Mouse (Mus musculus): ENCODE results near the gene Pet100. TPM values are rescaled to one million over a fixed set of nuclear protein-coding genes. Genes with fewer than 3 reads are reported as not detected.

Gene Pet100
- polyA plus RNA-seq, 1 experiment from 2014 or later: 117 TPM

GRCm38 (mm10) chr8:3648990-3649389, 27.6 kb downstream of the Pet100 start:
- Histone ChIP-seq H3K4me2 (replicated peaks; ENCODE audit: low read depth, low read length) (no peak overlapping the region), H3K27me3 (replicated peaks; ENCODE audit: insufficient read depth, low read length) (no peaks in the 10 kb centered on the region), H3K36me3 (ENCODE audit: insufficient read depth, low read length) (no peaks in the 10 kb centered on the region), H3K9me3 (ENCODE audit: low read length) (no peaks in the 10 kb centered on the region), H3K4me1 (ENCODE audit: insufficient read depth, low read depth, low read length) (no peaks in the 10 kb centered on the region), H3K4me3 (ENCODE audit: low read depth, low read length) (no peak overlapping the region), H3K9ac (replicated peaks; ENCODE audit: low read depth) (no peak overlapping the region), H3K27ac (ENCODE audit: low read length) (no peak overlapping the region)
- 35% methylated on average over 1 of the region's 1 CpGs for WGBS
- ATAC-seq (no peak), DNase-seq (ENCODE audit: low spot score) (no peak)
- no peak for TF ChIP-seq CTCF (IDR thresholded peaks at IDR 0.05)
- TF ChIP-seq EP300 (IDR thresholded peaks at IDR 0.05): no peak

GRCm38 (mm10) chr8:3652845-3653244, 31.5 kb downstream of the Pet100 start:
- no peaks in the 10 kb centered on the region for H3K27me3 ChIP-seq (replicated peaks; ENCODE audit: insufficient read depth, low read length)
- DNase-seq (ENCODE audit: low spot score) (no peak), ATAC-seq (no peak)
- TF ChIP-seq EP300 (IDR thresholded peaks at IDR 0.05): no peak
- no peak overlapping the region for H3K4me2 ChIP-seq (replicated peaks; ENCODE audit: low read depth, low read length)
- 60% methylated on average over 3 of the region's 3 CpGs for WGBS
- H3K9ac ChIP-seq (replicated peaks; ENCODE audit: low read depth): no peak overlapping the region
- no peaks in the 10 kb centered on the region for H3K4me1 ChIP-seq (ENCODE audit: insufficient read depth, low read depth, low read length)
- H3K36me3 ChIP-seq (ENCODE audit: insufficient read depth, low read length): no peaks in the 10 kb centered on the region
- no peaks in the 10 kb centered on the region for H3K9me3 ChIP-seq (ENCODE audit: low read length)
- no peak overlapping the region for H3K4me3 ChIP-seq (ENCODE audit: low read depth, low read length)
- H3K27ac ChIP-seq (ENCODE audit: low read length): no peak overlapping the region

GRCm38 (mm10) chr8:3654726-3655508, 33.6 kb downstream of the Pet100 start:
- Histone ChIP-seq H3K27me3 (replicated peaks; ENCODE audit: insufficient read depth, low read length) (no peaks in the 10 kb centered on the region), H3K36me3 (ENCODE audit: insufficient read depth, low read length) (no peaks in the 10 kb centered on the region), H3K4me1 (ENCODE audit: insufficient read depth, low read depth, low read length) (no peaks in the 10 kb centered on the region), H3K4me2 (replicated peaks; ENCODE audit: low read depth, low read length) (no peak overlapping the region), H3K9me3 (ENCODE audit: low read length) (no peaks in the 10 kb centered on the region), H3K4me3 (ENCODE audit: low read depth, low read length) (no peak overlapping the region), H3K9ac (replicated peaks; ENCODE audit: low read depth) (no peak overlapping the region), H3K27ac (ENCODE audit: low read length) (no peak overlapping the region)
- ATAC-seq: no peak
- TF ChIP-seq CTCF (IDR thresholded peaks at IDR 0.05) (no peak), EP300 (IDR thresholded peaks at IDR 0.05) (no peak)
- no peak for DNase-seq (ENCODE audit: low spot score)
- 68% methylated on average over 11 of the region's 11 CpGs for WGBS

- Histone ChIP-seq H3K4me3 (ENCODE audit: low read depth, low read length) (no peak within 1 kb of the TSS), H3K27me3 (replicated peaks; ENCODE audit: insufficient read depth, low read length) (no peaks in the 10 kb centered on the region), H3K36me3 (ENCODE audit: insufficient read depth, low read length) (no peaks in the 10 kb centered on the region), H3K4me1 (ENCODE audit: insufficient read depth, low read depth, low read length) (no peaks in the 10 kb centered on the region), H3K9ac (replicated peaks; ENCODE audit: low read depth) (no peak within 1 kb of the TSS), H3K9me3 (ENCODE audit: low read length) (no peaks in the 10 kb centered on the region), H3K27ac (ENCODE audit: low read length) (no peak within 1 kb of the TSS), H3K4me2 (replicated peaks; ENCODE audit: low read depth, low read length) (no peak within 1 kb of the TSS)
- TF ChIP-seq CTCF (IDR thresholded peaks at IDR 0.05): no peak
- TF ChIP-seq EP300 (IDR thresholded peaks at IDR 0.05): no peak
- 61% methylated on average over 3 of the region's 3 CpGs for WGBS
- ATAC-seq: no peak
- DNase-seq (ENCODE audit: low spot score): no peak
Observed at GRCm38 (mm10) chr8:3655526-3655925, 34.2 kb downstream of the Pet100 start, which contains the start of gene Retn. Gene Retn, plus strand, starts transcription at chr8:3655770.

- 20% methylated on average over 7 of the region's 7 CpGs for WGBS
- ATAC-seq (no peak), DNase-seq (ENCODE audit: low spot score) (no peak)
- TF ChIP-seq EP300 (IDR thresholded peaks at IDR 0.05) (no peak), CTCF (IDR thresholded peaks at IDR 0.05) (no peak)
- H3K4me1 ChIP-seq (ENCODE audit: insufficient read depth, low read depth, low read length): no peaks in the 10 kb centered on the region
- no peaks in the 10 kb centered on the region for H3K36me3 ChIP-seq (ENCODE audit: insufficient read depth, low read length)
- no peak overlapping the region for H3K9ac ChIP-seq (replicated peaks; ENCODE audit: low read depth)
- no peaks in the 10 kb centered on the region for H3K9me3 ChIP-seq (ENCODE audit: low read length)
- no peak overlapping the region for H3K27ac ChIP-seq (ENCODE audit: low read length)
- no peaks in the 10 kb centered on the region for H3K27me3 ChIP-seq (replicated peaks; ENCODE audit: insufficient read depth, low read length)
- no peak overlapping the region for H3K4me3 ChIP-seq (ENCODE audit: low read depth, low read length)
- H3K4me2 ChIP-seq (replicated peaks; ENCODE audit: low read depth, low read length): no peak overlapping the region
Observed at GRCm38 (mm10) chr8:3656725-3657381, 35.5 kb downstream of the Pet100 start.

- ATAC-seq (no peak), DNase-seq (ENCODE audit: low spot score) (no peak)
- Histone ChIP-seq H3K4me1 (ENCODE audit: insufficient read depth, low read depth, low read length) (no peaks in the 10 kb centered on the region), H3K9me3 (ENCODE audit: low read length) (no peaks in the 10 kb centered on the region), H3K27ac (ENCODE audit: low read length) (no peak overlapping the region), H3K36me3 (ENCODE audit: insufficient read depth, low read length) (no peaks in the 10 kb centered on the region), H3K4me3 (ENCODE audit: low read depth, low read length) (no peak overlapping the region), H3K9ac (replicated peaks; ENCODE audit: low read depth) (no peak overlapping the region), H3K4me2 (replicated peaks; ENCODE audit: low read depth, low read length) (no peak overlapping the region), H3K27me3 (replicated peaks; ENCODE audit: insufficient read depth, low read length) (no peaks in the 10 kb centered on the region)
- 56% methylated on average over 8 of the region's 8 CpGs for WGBS
- TF ChIP-seq EP300 (IDR thresholded peaks at IDR 0.05) (no peak), CTCF (IDR thresholded peaks at IDR 0.05) (no peak)
Observed at GRCm38 (mm10) chr8:3660889-3661288, 39.5 kb downstream of the Pet100 start.

Measured in lung, postnatal 0 days (tissue).